Mouse (Mus musculus): ENCODE data around the gene Pde10a. TPM values are rescaled to one million over a fixed set of nuclear protein-coding genes. Genes with fewer than 3 reads are reported as not detected.

The Pde10a gene
- total RNA-seq, 2 experiments from 2014 or later: 59.8 to 61.8 TPM

- peak in 1 of 2 experiments; percentile 63 for DNase-seq (ENCODE audit: low spot score in 2 of 2)
Observed at GRCm38 (mm10) chr17:8580360-8580759, 55.2 kb downstream of the Pde10a start.

GRCm38 (mm10) chr17:8581579-8581978 lies 56.4 kb downstream of the Pde10a start:
- DNase-seq (ENCODE audit: low spot score in 2 of 2): peak; percentile 31 to 71

GRCm38 (mm10) chr17:8592427-8593277 lies 67.5 kb downstream of the Pde10a start:
- peak; percentile 77 to 86 for DNase-seq (ENCODE audit: low spot score in 2 of 2)

- peak; percentile 48 to 86 for DNase-seq (ENCODE audit: low spot score in 2 of 2)
Observed at GRCm38 (mm10) chr17:8597790-8598189, 72.6 kb downstream of the Pde10a start.

- no peak for DNase-seq (ENCODE audit: low spot score in 2 of 2)
Observed at GRCm38 (mm10) chr17:8602976-8603375, 77.8 kb downstream of the Pde10a start.

- no peak for DNase-seq (ENCODE audit: low spot score in 2 of 2)
Observed at GRCm38 (mm10) chr17:8605921-8606320, 80.7 kb downstream of the Pde10a start.

- no peak for DNase-seq (ENCODE audit: low spot score in 2 of 2)
Observed at GRCm38 (mm10) chr17:8606695-8607094, 81.5 kb downstream of the Pde10a start.

- DNase-seq (ENCODE audit: low spot score in 2 of 2): no peak
Observed at GRCm38 (mm10) chr17:8611916-8612315, 86.7 kb downstream of the Pde10a start.

- peak; percentile 62 to 97 for DNase-seq (ENCODE audit: low spot score in 2 of 2)
Observed at GRCm38 (mm10) chr17:8613882-8614551, 88.8 kb downstream of the Pde10a start.

GRCm38 (mm10) chr17:8620346-8620745 lies 95.2 kb downstream of the Pde10a start:
- DNase-seq (ENCODE audit: low spot score in 2 of 2): no peak

GRCm38 (mm10) chr17:8621105-8621504 lies 95.9 kb downstream of the Pde10a start:
- DNase-seq (ENCODE audit: low spot score in 2 of 2): no peak

- no peak for DNase-seq (ENCODE audit: low spot score in 2 of 2)
Observed at GRCm38 (mm10) chr17:8621906-8622305, 96.7 kb downstream of the Pde10a start.

GRCm38 (mm10) chr17:8626421-8626820 lies 101.2 kb downstream of the Pde10a start:
- DNase-seq (ENCODE audit: low spot score in 2 of 2): no peak

GRCm38 (mm10) chr17:8631701-8632100 lies 106.5 kb downstream of the Pde10a start:
- DNase-seq (ENCODE audit: low spot score in 2 of 2): no peak

- no peak for DNase-seq (ENCODE audit: low spot score in 2 of 2)
Observed at GRCm38 (mm10) chr17:8633596-8633995, 108.4 kb downstream of the Pde10a start.

- no peak for DNase-seq (ENCODE audit: low spot score in 2 of 2)
Observed at GRCm38 (mm10) chr17:8634476-8634875, 109.3 kb downstream of the Pde10a start.

GRCm38 (mm10) chr17:8636231-8636630 lies 111.1 kb downstream of the Pde10a start:
- no peak for DNase-seq (ENCODE audit: low spot score in 2 of 2)

- no peak for DNase-seq (ENCODE audit: low spot score in 2 of 2)
Observed at GRCm38 (mm10) chr17:8636691-8637090, 111.5 kb downstream of the Pde10a start.

GRCm38 (mm10) chr17:8637181-8637580 lies 112.0 kb downstream of the Pde10a start:
- peak in 1 of 2 experiments; percentile 64 for DNase-seq (ENCODE audit: low spot score in 2 of 2)

GRCm38 (mm10) chr17:8639703-8640380 lies 114.7 kb downstream of the Pde10a start:
- no peak for DNase-seq (ENCODE audit: low spot score in 2 of 2)

GRCm38 (mm10) chr17:8640741-8641480 lies 115.7 kb downstream of the Pde10a start:
- DNase-seq (ENCODE audit: low spot score in 2 of 2): no peak

All from layer of hippocampus, adult 18-20 months (tissue).